Mouse (Mus musculus) kidney, postnatal 25 days (tissue): ENCODE measurements around the gene Gm49673.
"Not testable (repeated sequence)": the region's sequence is repeated elsewhere in the genome, so short reads cannot be mapped to it uniquely, and the experiment has no call there.

ENCODE experiments used
- DNase-seq, 2 experiments: peaks; one replicate each; pipeline ENCODE4 v3.0.0; 2021; ENCODE audit warnings: mixed read lengths in 2 of 2

The Gm49673 gene

GRCm38 (mm10) chr17:8036976-8037375 is 110.6 kb downstream of the Gm49673 start:
- DNase-seq: not testable (repeated sequence)
